In genomic region chrX:142464174-142464573, GRCm38 (mm10) we compare ENCODE assay signal across 24 mouse cellular contexts.
DNase-seq lines count a peak whose midpoint lies in the region; ATAC-seq and TF ChIP-seq lines count a peak whose summit lies in the region.
"Had no signal": no experiment of that assay in that cellular context is flagged by ENCODE, and none has a peak within 500 bp of the region (broad histone marks: within the 10 kb centered on the region; RNA-seq: fewer than 3 reads in every experiment).

No protein-coding gene starts in this region.

- H3K4me3 ChIP-seq in lung, postnatal 0 days (ENCODE audit: low read depth, low read length) = no peak overlapping the region
- no peak overlapping the region for H3K4me3 ChIP-seq in midbrain, embryonic 11.5 days (ENCODE audit: low read depth, low read length)
- H3K4me3 ChIP-seq: heart, adult 2 months; heart, embryonic 12.5 days; hindbrain, embryonic 13.5 days; midbrain, embryonic 15.5 days had no signal

- no peak for TF ChIP-seq CTCF in lung, postnatal 0 days (IDR thresholded peaks at IDR 0.05)

- H3K4me1 ChIP-seq in lung, postnatal 0 days (ENCODE audit: insufficient read depth, low read depth, low read length) = no peaks in the 10 kb centered on the region
- H3K4me1 ChIP-seq in midbrain, embryonic 11.5 days (ENCODE audit: control insufficient read depth, insufficient read depth, low read length) = peaks cover 2% of the 10 kb centered on the region; the same call in 1 of the 2 replicates
- H3K4me1 ChIP-seq: heart, embryonic 12.5 days; hindbrain, embryonic 13.5 days; midbrain, embryonic 15.5 days had no signal

- no peak overlapping the region for H3K27ac ChIP-seq in lung, postnatal 0 days (ENCODE audit: low read length)
- H3K27ac ChIP-seq in midbrain, embryonic 11.5 days (ENCODE audit: low read depth, low read length) = no peak overlapping the region
- H3K27ac ChIP-seq: heart, adult 2 months; hindbrain, embryonic 13.5 days; liver, embryonic 14.5 days; midbrain, embryonic 15.5 days had no signal

- no peaks in the 10 kb centered on the region for H3K9me3 ChIP-seq in lung, postnatal 0 days (ENCODE audit: low read length)
- no peaks in the 10 kb centered on the region for H3K9me3 ChIP-seq in midbrain, embryonic 11.5 days (ENCODE audit: control insufficient read depth, low read length)
- H3K9me3 ChIP-seq: heart, embryonic 12.5 days; hindbrain, embryonic 13.5 days; midbrain, embryonic 15.5 days had no signal

- 33% methylated on average over 2 of the region's 2 CpGs for WGBS in lung, postnatal 0 days
- WGBS in midbrain, embryonic 11.5 days = 57% methylated on average over 2 of the region's 2 CpGs

- H3K36me3 ChIP-seq in lung, postnatal 0 days (ENCODE audit: insufficient read depth, low read length) = no peaks in the 10 kb centered on the region
- no peaks in the 10 kb centered on the region for H3K36me3 ChIP-seq in midbrain, embryonic 11.5 days (ENCODE audit: control insufficient read depth, insufficient read depth, low read length)
- H3K36me3 ChIP-seq: heart, embryonic 12.5 days; hindbrain, embryonic 13.5 days; midbrain, embryonic 15.5 days had no signal

- ATAC-seq in lung, postnatal 0 days = peak; percentile 81
- ATAC-seq in midbrain, embryonic 11.5 days (ENCODE audit: low FRiP score) = no peak
- ATAC-seq: activated CD4-positive, CD25-positive, alpha-beta regulatory T cell, adult 4 months; CD4-positive, CD25-positive, alpha-beta regulatory T cell, adult 4 months; forebrain, embryonic 16.5 days; intestine, embryonic 16.5 days; midbrain, embryonic 15.5 days had no signal

- no peak overlapping the region for H3K4me2 ChIP-seq in lung, postnatal 0 days (replicated peaks; ENCODE audit: low read depth, low read length)
- no peak overlapping the region for H3K4me2 ChIP-seq in midbrain, embryonic 11.5 days
- H3K4me2 ChIP-seq: heart, embryonic 12.5 days; hindbrain, embryonic 13.5 days; midbrain, embryonic 15.5 days had no signal

- H3K27me3 ChIP-seq in lung, postnatal 0 days (replicated peaks; ENCODE audit: insufficient read depth, low read length) = no peaks in the 10 kb centered on the region
- peaks cover 7% of the 10 kb centered on the region for H3K27me3 ChIP-seq in midbrain, embryonic 11.5 days (ENCODE audit: control insufficient read depth, insufficient read depth, low read length)
- H3K27me3 ChIP-seq: heart, embryonic 12.5 days; midbrain, embryonic 15.5 days had no signal

- DNase-seq in NIH3T3 (ENCODE audit: low read depth) = peak; percentile 2
- DNase-seq in fat pad, adult 2 months (ENCODE audit: extremely low read depth, low read depth, low spot score) = peak; percentile 80
- peak; percentile 79 for DNase-seq in lung, postnatal 0 days (ENCODE audit: low spot score)
- DNase-seq in lung, postnatal 4 days = peak; percentile 16 to 28
- no peak for DNase-seq in cerebellum, adult 11 months
- no peak for DNase-seq in kidney, adult 11 months
- DNase-seq in midbrain, embryonic 11.5 days (ENCODE audit: low spot score, missing footprints) = no peak
- DNase-seq: cerebellum, adult 8-10 months; cerebellum, postnatal 25 days; gastrocnemius, postnatal 25 days; heart, adult 2 months; heart, postnatal 4 days; kidney, postnatal 14 days; layer of hippocampus, adult 9-11 months; liver; right cerebral cortex, adult 18-20 months had no signal

- TF ChIP-seq EP300 in lung, postnatal 0 days (IDR thresholded peaks at IDR 0.05) = peak; percentile 79

- H3K9ac ChIP-seq in lung, postnatal 0 days (replicated peaks; ENCODE audit: low read depth) = no peak overlapping the region
- no peak overlapping the region for H3K9ac ChIP-seq in midbrain, embryonic 11.5 days (ENCODE audit: low read length)
- H3K9ac ChIP-seq: heart, embryonic 12.5 days; hindbrain, embryonic 13.5 days; liver, embryonic 14.5 days; midbrain, embryonic 15.5 days had no signal

Comparison
In these comparisons a context has a peak if more than half of its experiments do, and no peak if none do; other contexts are left out.
1. DNase-seq: peak in NIH3T3 (single experiment), fat pad, adult 2 months (single experiment), lung, postnatal 0 days (single experiment) and lung, postnatal 4 days (2 of 2); none in cerebellum, adult 11 months (single experiment), kidney, adult 11 months (single experiment) and midbrain, embryonic 11.5 days (single experiment).